Mouse (Mus musculus) hindbrain, embryonic 12.5 days (tissue): ENCODE results near the gene Tnpo1. TPM values are rescaled to one million over a fixed set of nuclear protein-coding genes. Genes with fewer than 3 reads are reported as not detected.

Experiments
- ATAC-seq: fragments of 200-750 bp; cut with Nextera tagmentation; 2 replicates; pipeline ENCODE4 v1.8.0; 2017; ENCODE audit warnings: moderate TSS enrichment; ENCODE audit not compliant: low FRiP score
- H3K27ac ChIP-seq: fragments of 300-500 bp; sonication (generic); 2 replicates; pipeline ENCODE4 v1.5.1; 2016; ENCODE audit warnings: mild to moderate bottlenecking
- H3K27me3 ChIP-seq: fragments of 300-500 bp; sonication (generic); 2 replicates; pipeline ENCODE4 v1.6.1; 2016; ENCODE audit warnings: mild to moderate bottlenecking
- H3K36me3 ChIP-seq: fragments of 300-500 bp; sonication (generic); 2 replicates; pipeline ENCODE4 v1.6.1; 2016; ENCODE audit warnings: mild to moderate bottlenecking
- H3K4me1 ChIP-seq: fragments of 300-500 bp; sonication (generic); 2 replicates; pipeline ENCODE4 v1.6.1; 2016
- H3K4me2 ChIP-seq: fragments of 300-500 bp; sonication (generic); replicated peaks from 2 replicates; pipeline ENCODE4 v1.6.1; 2016; ENCODE audit warnings: mild to moderate bottlenecking
- H3K4me3 ChIP-seq: fragments of 300-500 bp; sonication (generic); 2 replicates; pipeline ENCODE4 v1.5.1; 2016; ENCODE audit warnings: mild to moderate bottlenecking
- H3K9ac ChIP-seq: fragments of 300-500 bp; sonication (generic); 2 replicates; pipeline ENCODE4 v1.6.1; 2016; ENCODE audit warnings: mild to moderate bottlenecking, moderate library complexity
- H3K9me3 ChIP-seq: fragments of 300-500 bp; sonication (generic); replicated peaks from 2 replicates; pipeline ENCODE4 v1.6.1; 2016; ENCODE audit warnings: mild to moderate bottlenecking
- WGBS: fragments of 180-500 bp; shearing (Covaris S2); methylation state at CpG from one replicate; pipeline ENCODE4 v1.1.7; 2016; 5-methylcytosine and 5-hydroxymethylcytosine counted together
- polyA plus RNA-seq: library from polyadenylated mRNA; unstranded; fragments of >200 nt; fragmentation: Nextera tagmentation; extraction: Ambion mirVana; gene quantifications from 2 replicates; pipeline ENCODE4 v1.2.1, GENCODE M21; 2016

Gene Tnpo1
- polyA plus RNA-seq, 1 experiment from 2014 or later: 87.7 TPM

DNA sequence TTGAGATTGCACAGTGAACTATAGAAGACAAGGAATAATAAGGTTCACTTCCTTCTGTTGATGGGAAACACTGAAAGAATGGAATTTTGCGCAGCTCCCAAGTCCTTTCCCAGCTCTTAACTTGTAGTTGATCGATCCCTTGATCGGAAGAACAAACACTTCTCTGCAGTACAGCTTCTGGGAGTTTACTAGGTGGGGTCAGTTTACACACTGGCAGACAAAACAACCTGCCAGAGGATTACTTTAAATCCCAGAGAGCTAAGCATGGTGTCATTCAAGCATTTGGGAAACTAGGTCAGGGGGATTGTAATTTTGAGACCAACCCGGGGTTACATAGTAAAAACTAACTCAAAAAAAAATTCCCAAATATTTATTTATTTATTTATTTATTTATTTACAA, 22.0 kb upstream of the Tnpo1 start:
- Histone ChIP-seq H3K9me3 (no peaks in the 10 kb centered on the region), H3K36me3 (no peaks in the 10 kb centered on the region), H3K4me3 (no peak overlapping the region), H3K4me1 (0 out of 2 replicates have a peak, but pooled peaks cover 2% of the 10 kb centered on the region), H3K27me3 (no peaks in the 10 kb centered on the region), H3K27ac (no peak overlapping the region), H3K9ac (no peak overlapping the region), H3K4me2 (no peak overlapping the region)
- ATAC-seq: no peak
- WGBS: 69% methylated on average over 4 of the region's 4 CpGs

DNA sequence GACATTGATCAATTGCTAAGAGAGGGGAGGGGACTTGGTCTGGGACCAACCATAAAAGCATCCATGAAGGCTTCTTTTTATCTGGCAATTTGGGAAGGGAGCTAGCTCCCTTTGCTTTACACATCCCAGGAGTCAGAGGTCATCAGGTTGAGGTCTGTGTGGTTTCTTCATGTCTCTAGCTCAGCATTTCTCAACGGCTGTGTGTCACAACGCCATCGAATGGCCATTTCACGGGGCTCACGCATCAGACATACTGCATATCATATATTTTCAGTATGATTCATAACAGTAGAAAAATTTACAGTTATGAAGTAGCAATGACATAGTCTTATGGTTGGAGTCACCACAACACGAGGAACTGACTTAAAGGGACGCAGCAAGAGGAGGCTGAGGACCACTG, 20.2 kb upstream of the Tnpo1 start:
- no peaks in the 10 kb centered on the region for H3K36me3 ChIP-seq
- 82% methylated on average over 7 of the region's 7 CpGs for WGBS

DNA sequence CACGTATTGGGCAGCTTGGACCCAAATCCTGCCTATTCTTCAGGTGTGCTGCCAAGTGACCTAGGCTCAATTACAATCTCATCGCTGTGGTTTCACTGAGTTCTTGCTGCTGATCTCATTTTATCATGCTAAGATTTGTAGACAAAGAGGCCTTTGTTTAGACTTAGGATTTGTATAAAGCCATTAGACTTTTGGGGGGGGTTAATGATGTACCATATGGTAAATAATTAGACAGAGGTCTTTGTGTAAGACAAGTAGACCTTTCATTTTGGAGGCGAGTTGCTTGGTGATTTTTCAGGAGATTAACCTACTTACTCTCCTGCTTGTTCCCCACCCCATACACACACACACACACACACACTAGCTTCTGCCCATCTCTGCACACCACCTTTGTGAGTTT, 19.7 kb upstream of the Tnpo1 start:
- Histone ChIP-seq H3K4me1 (0 out of 2 replicates have a peak, but pooled peaks cover 6% of the 10 kb centered on the region), H3K27me3 (no peaks in the 10 kb centered on the region), H3K4me3 (no peak overlapping the region), H3K9ac (no peak overlapping the region), H3K4me2 (no peak overlapping the region), H3K27ac (no peak overlapping the region), H3K9me3 (no peaks in the 10 kb centered on the region), H3K36me3 (no peaks in the 10 kb centered on the region)
- ATAC-seq: no peak
- WGBS: 43% methylated on average over 3 of the region's 3 CpGs

More for the DNA sequence above, 20.2 kb upstream of the Tnpo1 start:
- no peak overlapping the region for H3K27ac ChIP-seq
- no peak overlapping the region for H3K4me2 ChIP-seq
- no peak for ATAC-seq
- H3K4me3 ChIP-seq: no peak overlapping the region
- H3K27me3 ChIP-seq: no peaks in the 10 kb centered on the region
- no peak overlapping the region for H3K9ac ChIP-seq
- 0 out of 2 replicates have a peak, but pooled peaks cover 6% of the 10 kb centered on the region for H3K4me1 ChIP-seq
- H3K9me3 ChIP-seq: no peaks in the 10 kb centered on the region

DNA sequence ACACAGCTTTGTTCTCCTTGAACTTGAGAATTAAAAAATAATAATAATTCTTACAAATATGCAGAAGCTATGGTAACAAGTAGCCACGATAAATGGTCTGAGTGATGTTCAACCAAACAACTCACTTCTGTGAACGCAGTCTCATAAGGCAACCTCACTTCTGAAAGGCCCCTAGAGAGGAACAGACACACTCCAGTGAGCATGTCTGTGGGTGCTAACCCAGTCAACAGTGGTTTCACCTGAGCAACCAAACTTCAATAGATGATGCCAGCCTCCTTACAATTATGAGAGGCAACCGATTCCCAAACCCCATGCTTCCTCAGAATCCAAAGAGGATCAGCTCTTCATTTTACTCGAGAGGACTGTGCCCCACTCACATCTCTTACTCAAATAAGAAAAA, 19.2 kb upstream of the Tnpo1 start:
- Histone ChIP-seq H3K4me2 (no peak overlapping the region), H3K36me3 (no peaks in the 10 kb centered on the region), H3K9ac (no peak overlapping the region), H3K27me3 (no peaks in the 10 kb centered on the region), H3K4me3 (no peak overlapping the region), H3K9me3 (no peaks in the 10 kb centered on the region), H3K4me1 (0 out of 2 replicates have a peak, but pooled peaks cover 6% of the 10 kb centered on the region), H3K27ac (no peak overlapping the region)
- 86% methylated on average over 4 of the region's 4 CpGs for WGBS
- ATAC-seq: no peak

DNA sequence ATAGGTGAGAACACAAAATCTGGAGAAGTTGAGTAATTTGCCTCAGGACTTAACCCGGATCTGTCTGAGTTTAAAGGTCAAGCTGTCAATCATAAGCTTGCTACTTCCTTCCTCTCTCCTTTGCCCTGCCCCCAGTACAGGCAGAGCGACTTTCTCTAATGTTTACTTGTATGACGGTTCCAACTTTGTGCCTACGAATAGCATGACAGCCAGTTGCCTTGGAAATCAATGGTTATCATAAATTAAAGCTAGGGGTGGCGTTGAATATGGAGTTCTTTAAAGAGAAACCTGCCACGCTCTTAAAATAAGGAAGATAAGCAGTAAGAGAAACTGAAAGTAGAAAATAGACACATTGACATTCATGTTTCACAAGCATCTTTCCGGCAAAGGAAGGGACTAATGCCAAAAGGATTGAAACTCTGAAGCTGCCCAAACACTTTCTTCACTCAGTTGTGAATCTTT, 18.5 kb upstream of the Tnpo1 start:
- Histone ChIP-seq H3K9me3 (no peaks in the 10 kb centered on the region), H3K27ac (no peak overlapping the region), H3K4me1 (0 out of 2 replicates have a peak, but pooled peaks cover 6% of the 10 kb centered on the region), H3K36me3 (no peaks in the 10 kb centered on the region), H3K4me3 (no peak overlapping the region), H3K9ac (no peak overlapping the region), H3K27me3 (no peaks in the 10 kb centered on the region), H3K4me2 (no peak overlapping the region)
- ATAC-seq: no peak
- WGBS: 84% methylated on average over 7 of the region's 7 CpGs

DNA sequence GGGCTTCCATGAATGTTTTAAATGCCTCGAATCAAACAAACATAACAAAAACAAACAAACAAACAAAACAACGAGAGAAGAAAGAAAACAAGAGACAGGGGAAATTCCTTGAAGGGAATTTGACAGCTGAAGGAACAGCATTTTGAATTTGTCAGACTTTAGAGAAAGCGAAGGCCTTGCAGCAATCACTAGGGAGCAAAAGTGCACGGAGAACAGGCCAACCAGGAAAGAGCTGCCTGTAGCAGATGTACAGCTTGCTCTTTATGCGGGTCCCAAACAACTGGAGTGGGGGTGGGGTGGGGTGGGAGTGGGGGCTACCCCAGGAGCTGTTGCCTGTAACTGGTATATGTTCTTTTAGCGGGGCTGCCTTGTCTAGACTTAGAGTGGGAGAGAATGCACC, 16.2 kb upstream of the Tnpo1 start:
- H3K9me3 ChIP-seq: no peaks in the 10 kb centered on the region
- no peak for ATAC-seq
- H3K9ac ChIP-seq: no peak overlapping the region
- no peak overlapping the region for H3K27ac ChIP-seq
- WGBS: 60% methylated on average over 6 of the region's 6 CpGs
- no peak overlapping the region for H3K4me2 ChIP-seq
- H3K4me1 ChIP-seq: 0 out of 2 replicates have a peak, but pooled peaks cover 6% of the 10 kb centered on the region
- H3K36me3 ChIP-seq: no peaks in the 10 kb centered on the region
- H3K27me3 ChIP-seq: no peaks in the 10 kb centered on the region
- H3K4me3 ChIP-seq: no peak overlapping the region

DNA sequence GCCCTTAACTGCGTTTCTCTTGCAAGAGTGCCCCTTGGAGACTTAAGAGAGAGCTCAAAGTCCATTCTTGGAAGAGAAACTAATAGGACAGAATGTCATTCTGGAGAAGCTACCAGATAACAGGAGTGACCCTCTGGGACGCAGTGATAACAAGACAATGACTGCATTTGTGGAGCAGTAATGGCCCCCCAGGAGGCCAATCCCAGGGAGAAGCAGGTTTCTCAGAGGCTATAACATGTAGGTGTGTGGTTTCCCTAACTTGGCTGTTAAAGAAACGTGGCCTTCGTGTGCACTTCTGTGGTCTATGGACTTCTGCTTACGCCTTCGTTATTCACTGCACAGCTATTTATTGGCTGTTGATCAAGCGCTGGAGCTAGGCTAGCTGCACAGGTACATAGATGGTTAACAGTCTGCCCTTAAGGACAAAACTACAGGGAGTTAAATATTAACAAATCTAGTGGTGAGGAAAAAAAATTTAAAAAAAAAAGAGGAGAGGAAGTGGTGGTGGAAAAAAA, 15.7 kb upstream of the Tnpo1 start:
- Histone ChIP-seq H3K27me3 (no peaks in the 10 kb centered on the region), H3K4me2 (no peak overlapping the region), H3K9ac (no peak overlapping the region), H3K4me1 (0 out of 2 replicates have a peak, but pooled peaks cover 6% of the 10 kb centered on the region), H3K27ac (no peak overlapping the region), H3K9me3 (no peaks in the 10 kb centered on the region), H3K4me3 (no peak overlapping the region), H3K36me3 (no peaks in the 10 kb centered on the region)
- ATAC-seq: no peak
- 81% methylated on average over 7 of the region's 7 CpGs for WGBS

DNA sequence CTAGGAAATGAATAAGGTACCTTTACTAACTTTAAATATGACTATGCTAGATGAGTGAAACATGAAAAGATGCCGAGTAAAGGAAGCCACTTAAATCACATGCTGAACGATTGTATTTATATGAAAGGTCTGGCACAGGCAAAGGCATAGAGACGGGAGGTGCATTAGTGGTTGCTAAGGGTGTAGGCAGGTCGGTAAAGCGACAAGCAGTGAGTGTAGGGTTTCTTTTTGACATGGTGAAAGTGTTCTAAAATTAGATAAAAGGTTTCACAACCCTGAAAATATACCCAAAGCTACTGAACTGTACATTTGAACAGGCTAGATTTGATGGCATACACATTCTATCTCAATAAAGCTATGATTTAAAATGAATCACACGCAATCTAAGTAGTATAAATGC, 10.9 kb upstream of the Tnpo1 start:
- Histone ChIP-seq H3K27me3 (no peaks in the 10 kb centered on the region), H3K4me2 (no peak overlapping the region), H3K4me3 (no peak overlapping the region), H3K9ac (no peak overlapping the region), H3K9me3 (no peaks in the 10 kb centered on the region), H3K36me3 (no peaks in the 10 kb centered on the region), H3K4me1 (no peaks in the 10 kb centered on the region), H3K27ac (no peak overlapping the region)
- no peak for ATAC-seq
- 84% methylated on average over 6 of the region's 6 CpGs for WGBS

DNA sequence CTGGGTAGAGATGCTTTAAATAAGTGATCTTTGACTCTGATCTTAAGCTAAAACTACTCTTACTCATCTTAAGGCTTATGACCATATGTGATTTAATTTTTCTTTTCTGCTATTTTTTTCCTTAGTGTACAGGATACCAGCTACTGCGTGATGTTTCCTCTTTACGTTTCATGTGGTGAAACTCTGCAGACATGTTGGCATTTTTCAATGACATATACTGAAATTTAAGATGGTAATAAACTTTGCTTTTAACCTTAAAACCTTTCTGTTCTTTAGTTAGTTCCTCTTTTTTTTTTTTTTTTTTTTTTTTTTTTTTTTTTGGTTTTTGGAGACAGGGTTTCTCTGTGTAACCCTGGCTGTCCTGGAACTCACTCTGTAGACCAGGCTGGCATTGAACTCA, 2.7 kb upstream of the Tnpo1 start:
- no peak for ATAC-seq
- Histone ChIP-seq H3K4me1 (peaks cover 8% of the 10 kb centered on the region), H3K4me3 (no peak overlapping the region), H3K4me2 (no peak overlapping the region), H3K27me3 (no peaks in the 10 kb centered on the region), H3K9me3 (no peaks in the 10 kb centered on the region), H3K36me3 (0 out of 2 replicates have a peak, but pooled peaks cover 2% of the 10 kb centered on the region), H3K27ac (no peak overlapping the region), H3K9ac (no peak overlapping the region)
- WGBS: 94% methylated on average over 2 of the region's 2 CpGs

DNA sequence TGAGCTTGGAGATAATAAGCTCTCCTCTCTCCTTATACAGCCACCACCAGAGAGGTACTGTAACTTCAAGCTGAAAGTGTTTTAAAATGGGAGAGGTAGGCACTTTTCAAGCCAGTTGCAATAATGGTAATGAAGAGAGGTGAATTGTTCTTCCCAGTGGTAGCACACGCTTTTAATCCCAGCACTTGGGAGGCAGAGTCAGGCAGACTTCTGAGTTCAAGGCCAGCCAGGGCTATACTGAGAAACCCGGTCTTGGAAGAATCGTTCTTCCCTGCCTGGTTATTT, 716 bp upstream of the Tnpo1 start:
- WGBS: 76% methylated on average over 3 of the region's 3 CpGs
- 0 out of 2 replicates have a peak, but pooled peaks have one; percentile 4 for ATAC-seq

DNA sequence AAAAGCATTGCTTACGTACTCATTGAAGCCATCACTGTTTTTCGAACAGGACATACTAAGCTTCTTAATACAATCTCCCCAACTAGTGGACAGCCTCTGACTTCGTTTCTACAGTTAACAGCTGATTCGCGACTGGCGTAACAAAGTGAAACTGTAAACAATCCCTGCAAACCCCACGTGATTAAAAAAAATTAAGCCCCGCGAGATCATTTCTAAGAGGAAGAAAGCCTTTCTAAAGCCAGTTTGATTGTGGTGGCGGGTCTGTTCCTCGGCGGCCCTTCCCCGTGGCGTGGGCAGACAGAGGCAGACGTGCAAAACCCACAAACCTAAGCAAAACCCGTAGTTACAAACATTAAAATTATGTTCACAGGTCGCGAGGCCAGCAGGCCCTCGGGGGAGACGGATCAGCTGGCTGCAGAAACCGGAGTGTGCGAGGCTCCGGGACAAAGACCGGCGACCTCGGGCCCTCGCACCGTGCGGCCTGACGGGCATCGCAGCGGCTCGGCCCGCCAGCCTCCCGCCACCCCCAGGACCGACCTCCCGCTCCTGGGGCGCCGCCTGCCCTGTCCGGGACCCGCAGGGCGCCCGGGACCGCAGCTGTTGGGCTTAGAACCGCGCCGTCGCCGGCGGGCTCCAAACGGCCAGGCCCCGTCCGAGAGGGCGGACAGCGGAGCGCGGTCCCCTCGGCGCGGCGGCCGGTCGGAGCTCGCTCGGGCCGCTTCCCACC, 535 bp downstream of the Tnpo1 start:
- peak; percentile 81 for ATAC-seq
- no peaks in the 10 kb centered on the region for H3K27me3 ChIP-seq
- H3K9ac ChIP-seq: peak overlapping the region; percentile 100
- H3K27ac ChIP-seq: peak overlapping the region; percentile 98
- WGBS: under 1% methylated on average over 65 of the region's 66 CpGs
- peaks cover 21% of the 10 kb centered on the region for H3K36me3 ChIP-seq
- peak overlapping the region; percentile 83 for H3K4me2 ChIP-seq
- H3K4me1 ChIP-seq: peaks cover 28% of the 10 kb centered on the region
- H3K9me3 ChIP-seq: no peaks in the 10 kb centered on the region
- peak overlapping the region; percentile 99 for H3K4me3 ChIP-seq

More for the DNA sequence above, 716 bp upstream of the Tnpo1 start:
- Histone ChIP-seq H3K27ac (peak overlapping the region; percentile 98; the same call in 1 of the 2 replicates), H3K36me3 (peaks cover 13% of the 10 kb centered on the region), H3K4me2 (peak overlapping the region; percentile 68), H3K27me3 (no peaks in the 10 kb centered on the region), H3K9ac (peak overlapping the region; percentile 100; the same call in 1 of the 2 replicates), H3K9me3 (no peaks in the 10 kb centered on the region), H3K4me1 (peaks cover 22% of the 10 kb centered on the region), H3K4me3 (peak overlapping the region; percentile 99)

DNA sequence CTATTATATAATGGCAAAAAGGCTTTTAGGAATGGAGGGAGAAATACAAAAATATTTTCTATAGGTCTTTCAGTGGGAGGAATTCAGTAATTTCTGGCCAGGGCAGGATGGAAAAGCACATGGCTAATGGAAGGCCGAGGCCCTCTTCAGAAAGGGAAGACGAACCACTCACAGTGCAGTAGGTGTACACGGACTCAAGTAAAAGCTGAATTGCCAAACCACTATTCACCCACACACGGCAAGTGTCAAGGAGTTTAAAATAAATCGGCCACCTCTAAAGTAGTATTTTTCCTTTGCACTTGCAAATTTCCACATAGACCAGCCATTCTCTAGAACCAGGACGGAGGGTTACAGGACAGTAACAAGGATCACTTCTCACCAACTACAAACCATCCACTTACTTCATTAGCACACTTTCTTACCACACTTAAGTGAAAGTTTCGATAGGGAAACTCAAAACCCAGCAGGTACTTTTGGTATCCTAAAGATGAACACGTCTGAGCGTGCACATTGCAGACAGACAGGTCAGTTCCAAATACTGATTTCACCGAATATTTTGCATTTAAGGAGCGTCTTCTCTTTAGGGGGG, 1.2 kb downstream of the Tnpo1 start:
- H3K9ac ChIP-seq: peak overlapping the region; percentile 100
- no peaks in the 10 kb centered on the region for H3K9me3 ChIP-seq
- 20% methylated on average over 11 of the region's 11 CpGs for WGBS
- no peak overlapping the region for H3K27ac ChIP-seq
- H3K4me3 ChIP-seq: peak overlapping the region; percentile 99
- no peak for ATAC-seq
- peaks cover 21% of the 10 kb centered on the region for H3K36me3 ChIP-seq
- H3K4me1 ChIP-seq: peaks cover 28% of the 10 kb centered on the region
- no peaks in the 10 kb centered on the region for H3K27me3 ChIP-seq
- H3K4me2 ChIP-seq: peak overlapping the region; percentile 83
